Mouse (Mus musculus): ENCODE measurements around the gene 4921536K21Rik. TPM values are rescaled to one million over a fixed set of nuclear protein-coding genes. Genes with fewer than 3 reads are reported as not detected.

Gene 4921536K21Rik
- polyA plus RNA-seq (2012; ENCODE audit: low replicate concordance): 0.04 TPM in 1 of 2 replicates, not detected in the other

GRCm38 (mm10) chr11:3894406-3895281, at the start of gene 4921536K21Rik, which contains the start of gene Dusp18:
4921536K21Rik (minus strand) TSS chr11:3895098.
Dusp18 (plus strand) TSS chr11:3895240.

GRCm38 (mm10) chr11:3931511-3932211, 36.8 kb upstream of the 4921536K21Rik start, which contains the start of gene Tcn2:
Tcn2 (minus strand) TSS chr11:3932159.

GRCm38 (mm10) chr11:3914109-3914840, 19.4 kb upstream of the 4921536K21Rik start, which contains the start of gene Slc35e4:
Slc35e4 (minus strand) TSS chr11:3914664.

GRCm38 (mm10) chr11:3863454-3864112, 31.3 kb downstream of the 4921536K21Rik start, which contains the start of gene Osbp2:
Osbp2 (minus strand) TSS chr11:3863903.

Other genes with a start within 250 kb of the 4921536K21Rik start
- gene Morc2a, start 245.9 kb downstream of the 4921536K21Rik start, polyA plus RNA-seq (2012; ENCODE audit: low replicate concordance): 6.5 and 9.4 TPM in 2 replicates
- gene Osbp2, start 31.2 kb downstream of the 4921536K21Rik start, polyA plus RNA-seq (2012; ENCODE audit: low replicate concordance): 0.02 and 0.04 TPM in 2 replicates
- 0.04 and 0.18 TPM in 2 replicates for gene Dusp18, start 142 bp upstream of the 4921536K21Rik start, polyA plus RNA-seq (2012; ENCODE audit: low replicate concordance)
- gene Slc35e4, start 19.6 kb upstream of the 4921536K21Rik start, polyA plus RNA-seq (2012; ENCODE audit: low replicate concordance): 3.6 and 10.2 TPM in 2 replicates
- gene Tcn2, start 37.1 kb upstream of the 4921536K21Rik start, polyA plus RNA-seq (2012; ENCODE audit: low replicate concordance): 7.1 and 21.6 TPM in 2 replicates
- gene Pes1, start 68.9 kb upstream of the 4921536K21Rik start, polyA plus RNA-seq (2012; ENCODE audit: low replicate concordance): 10.4 and 33.7 TPM in 2 replicates
- gene 4930556J24Rik, start 81.7 kb upstream of the 4921536K21Rik start, polyA plus RNA-seq (2012; ENCODE audit: low replicate concordance): not detected in 2 replicates
- not detected in 2 replicates for gene Gal3st1, start 88.5 kb upstream of the 4921536K21Rik start, polyA plus RNA-seq (2012; ENCODE audit: low replicate concordance)
- gene Sec14l4, start 136.4 kb upstream of the 4921536K21Rik start, polyA plus RNA-seq (2012; ENCODE audit: low replicate concordance): not detected in 2 replicates
- not detected in 2 replicates for gene Sec14l3, start 169.7 kb upstream of the 4921536K21Rik start, polyA plus RNA-seq (2012; ENCODE audit: low replicate concordance)
- gene Mtfp1, start 200.3 kb upstream of the 4921536K21Rik start, polyA plus RNA-seq (2012; ENCODE audit: low replicate concordance): 2.3 and 4.6 TPM in 2 replicates
- gene Sec14l2, start 228.3 kb upstream of the 4921536K21Rik start, polyA plus RNA-seq (2012; ENCODE audit: low replicate concordance): 0.96 and 6.3 TPM in 2 replicates
- gene Rnf215, start 240.1 kb upstream of the 4921536K21Rik start, polyA plus RNA-seq (2012; ENCODE audit: low replicate concordance): 26.9 and 39.5 TPM in 2 replicates

All from hematopoietic multipotent progenitor cell, adult 10-12 weeks (in vitro differentiated cells).